ENCODE assay signal across 31 mouse cellular contexts in the genomic region with DNA sequence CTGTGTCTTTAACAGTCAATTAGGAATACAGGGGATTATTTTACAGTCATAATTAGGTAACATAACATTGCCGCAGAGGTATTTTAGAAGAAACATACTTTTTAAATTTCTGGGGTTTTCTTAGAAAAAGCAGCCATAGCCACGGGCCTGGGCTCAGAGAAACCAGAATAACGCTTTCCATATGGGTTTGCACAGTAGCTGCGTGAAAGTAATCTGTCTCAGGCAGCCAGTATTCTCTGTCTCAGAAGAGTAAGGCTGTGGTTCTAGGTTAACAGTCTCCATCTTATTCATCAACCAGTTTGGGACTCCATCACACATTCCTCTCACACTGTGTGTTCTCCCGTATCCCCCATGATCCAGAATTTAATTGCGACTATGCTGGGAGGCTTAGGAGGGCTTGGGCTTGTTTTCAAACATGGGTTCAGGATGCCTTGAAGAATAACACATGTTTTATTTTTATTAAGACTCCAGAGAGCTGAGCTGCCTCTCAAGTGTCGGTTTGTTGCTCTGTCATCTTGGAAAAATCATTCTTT.
A peak's percentile ranks its signal among the peaks of the same experiment; 100 is the strongest.
DNase-seq lines count a peak whose midpoint lies in the region; ATAC-seq and TF ChIP-seq lines count a peak whose summit lies in the region.
"Had no signal": no experiment of that assay in that cellular context is flagged by ENCODE, and none has a peak within 500 bp of the region (broad histone marks: within the 10 kb centered on the region; RNA-seq: fewer than 3 reads in every experiment).

No protein-coding gene starts in this region.

- TF ChIP-seq CTCF in stomach, postnatal 0 days (IDR thresholded peaks at IDR 0.05; ENCODE audit: low read depth), result no peak

- peak; percentile 9 for DNase-seq in embryo, embryonic 10 days (ENCODE audit: low spot score)
- no peak for DNase-seq in embryo, embryonic 9.5 days (ENCODE audit: extremely low spot score)
- no peak for DNase-seq in stomach, postnatal 0 days (ENCODE audit: low spot score)
- no peak for DNase-seq in lung, postnatal 4 days
- no peak for DNase-seq in testis, postnatal 10 days (ENCODE audit: low spot score)
- DNase-seq: adrenal gland, adult 8-10 months; cerebellum, adult 8-10 months; cerebellum, postnatal 25 days; gastrocnemius, adult 2 months; gastrocnemius, postnatal 36 days; heart, adult 18-20 months; heart, postnatal 10 days; kidney, adult 2 months; kidney, postnatal 4 days; liver; lung, adult 2 months; lung, postnatal 10 days; right cerebral cortex, postnatal 4 days; thymus, postnatal 25 days had no signal

- H3K9me3 ChIP-seq in stomach, embryonic 15.5 days, result no peaks in the 10 kb centered on the region
- H3K9me3 ChIP-seq in stomach, postnatal 0 days (ENCODE audit: control insufficient read depth, low read length), result no peaks in the 10 kb centered on the region
- no peaks in the 10 kb centered on the region for H3K9me3 ChIP-seq in embryonic facial prominence, embryonic 15.5 days (replicated peaks)
- H3K9me3 ChIP-seq in stomach, embryonic 16.5 days (replicated peaks; ENCODE audit: control insufficient read depth, low read length), result no peaks in the 10 kb centered on the region
- H3K9me3 ChIP-seq: forebrain, embryonic 15.5 days; heart, embryonic 12.5 days; hindbrain, embryonic 15.5 days; midbrain, embryonic 10.5 days; midbrain, embryonic 15.5 days; neural tube, embryonic 12.5 days had no signal

- no peak overlapping the region for H3K4me3 ChIP-seq in stomach, embryonic 15.5 days (replicated peaks)
- H3K4me3 ChIP-seq in stomach, postnatal 0 days (ENCODE audit: low read depth, low read length), result no peak overlapping the region
- no peak overlapping the region for H3K4me3 ChIP-seq in embryonic facial prominence, embryonic 15.5 days (replicated peaks)
- H3K4me3 ChIP-seq in stomach, embryonic 16.5 days (replicated peaks; ENCODE audit: low read length), result no peak overlapping the region
- H3K4me3 ChIP-seq: forebrain, embryonic 15.5 days; gastrocnemius, adult 2 months; heart, embryonic 12.5 days; hindbrain, embryonic 15.5 days; midbrain, embryonic 10.5 days; midbrain, embryonic 15.5 days; neural tube, embryonic 12.5 days had no signal

- no peak overlapping the region for H3K9ac ChIP-seq in stomach, embryonic 15.5 days
- no peak overlapping the region for H3K9ac ChIP-seq in stomach, postnatal 0 days (ENCODE audit: low read length)
- H3K9ac ChIP-seq in embryonic facial prominence, embryonic 15.5 days, result no peak overlapping the region
- H3K9ac ChIP-seq in stomach, embryonic 16.5 days (ENCODE audit: low read length), result no peak overlapping the region
- H3K9ac ChIP-seq: forebrain, embryonic 15.5 days; heart, embryonic 12.5 days; hindbrain, embryonic 15.5 days; liver, embryonic 14.5 days; midbrain, embryonic 15.5 days; neural tube, embryonic 12.5 days had no signal

- no peaks in the 10 kb centered on the region for H3K4me1 ChIP-seq in stomach, embryonic 15.5 days
- no peaks in the 10 kb centered on the region for H3K4me1 ChIP-seq in stomach, postnatal 0 days (replicated peaks; ENCODE audit: control insufficient read depth, insufficient read depth)
- H3K4me1 ChIP-seq in embryonic facial prominence, embryonic 15.5 days, result no peaks in the 10 kb centered on the region
- H3K4me1 ChIP-seq in stomach, embryonic 16.5 days (ENCODE audit: control insufficient read depth, insufficient read depth, low read length), result no peaks in the 10 kb centered on the region
- H3K4me1 ChIP-seq: hindbrain, embryonic 15.5 days; midbrain, embryonic 15.5 days; neural tube, embryonic 12.5 days had no signal

- WGBS in stomach, embryonic 15.5 days, result 53% methylated on average over 7 of the region's 7 CpGs
- WGBS in stomach, postnatal 0 days, result 54% methylated on average over 7 of the region's 7 CpGs
- WGBS in embryonic facial prominence, embryonic 15.5 days, result 22% methylated on average over 7 of the region's 7 CpGs
- 53% methylated on average over 7 of the region's 7 CpGs for WGBS in stomach, embryonic 16.5 days

- no peaks in the 10 kb centered on the region for H3K36me3 ChIP-seq in stomach, embryonic 15.5 days
- no peaks in the 10 kb centered on the region for H3K36me3 ChIP-seq in stomach, postnatal 0 days (ENCODE audit: control insufficient read depth, insufficient read depth, low read length)
- H3K36me3 ChIP-seq in embryonic facial prominence, embryonic 15.5 days, result no peaks in the 10 kb centered on the region
- H3K36me3 ChIP-seq in stomach, embryonic 16.5 days (ENCODE audit: control insufficient read depth, insufficient read depth, low read length), result no peaks in the 10 kb centered on the region
- H3K36me3 ChIP-seq: forebrain, embryonic 15.5 days; hindbrain, embryonic 15.5 days; midbrain, embryonic 10.5 days; midbrain, embryonic 15.5 days; neural tube, embryonic 12.5 days had no signal

- peak overlapping the region; percentile 21; the same call in 1 of the 2 replicates for H3K27ac ChIP-seq in stomach, embryonic 15.5 days
- H3K27ac ChIP-seq in stomach, postnatal 0 days (replicated peaks), result no peak overlapping the region
- H3K27ac ChIP-seq in embryonic facial prominence, embryonic 15.5 days (replicated peaks), result no peak overlapping the region
- H3K27ac ChIP-seq in stomach, embryonic 16.5 days (ENCODE audit: low read length), result no peak overlapping the region
- H3K27ac ChIP-seq: forebrain, embryonic 15.5 days; gastrocnemius, adult 2 months; hindbrain, embryonic 15.5 days; liver, embryonic 14.5 days; midbrain, embryonic 10.5 days; midbrain, embryonic 15.5 days; neural tube, embryonic 12.5 days had no signal

- no peak overlapping the region for H3K4me2 ChIP-seq in stomach, embryonic 15.5 days
- no peak overlapping the region for H3K4me2 ChIP-seq in stomach, postnatal 0 days (replicated peaks; ENCODE audit: low read depth)
- H3K4me2 ChIP-seq in embryonic facial prominence, embryonic 15.5 days (replicated peaks), result no peak overlapping the region
- no peak overlapping the region for H3K4me2 ChIP-seq in stomach, embryonic 16.5 days (ENCODE audit: low read depth, low read length)
- H3K4me2 ChIP-seq: forebrain, embryonic 15.5 days; heart, embryonic 12.5 days; hindbrain, embryonic 15.5 days; midbrain, embryonic 15.5 days; neural tube, embryonic 12.5 days had no signal

- no peak for TF ChIP-seq EP300 in stomach, postnatal 0 days (optimal IDR thresholded peaks at IDR 0.05)

- no peaks in the 10 kb centered on the region for H3K27me3 ChIP-seq in stomach, embryonic 15.5 days (replicated peaks)
- no peaks in the 10 kb centered on the region for H3K27me3 ChIP-seq in stomach, postnatal 0 days (ENCODE audit: control insufficient read depth, insufficient read depth, low read length)
- H3K27me3 ChIP-seq in embryonic facial prominence, embryonic 15.5 days, result no peaks in the 10 kb centered on the region
- no peaks in the 10 kb centered on the region for H3K27me3 ChIP-seq in stomach, embryonic 16.5 days (ENCODE audit: control insufficient read depth, insufficient read depth, low read length)
- H3K27me3 ChIP-seq: CH12.LX; forebrain, embryonic 15.5 days; heart, embryonic 12.5 days; hindbrain, embryonic 15.5 days; midbrain, embryonic 15.5 days; neural tube, embryonic 12.5 days had no signal

- no peak; the same call in 1 of the 2 replicates for ATAC-seq in stomach, embryonic 15.5 days (ENCODE audit: insufficient read depth, low FRiP score, low read depth)
- no peak for ATAC-seq in stomach, postnatal 0 days (ENCODE audit: low FRiP score, low TSS enrichment)
- peak; percentile 34; the same call in 1 of the 2 replicates for ATAC-seq in embryonic facial prominence, embryonic 15.5 days (ENCODE audit: insufficient number of reproducible peaks, low FRiP score, low TSS enrichment, low read depth)
- ATAC-seq in stomach, embryonic 16.5 days (ENCODE audit: insufficient read depth, low FRiP score), result peak; percentile 25; the same call in 1 of the 2 replicates
- ATAC-seq: forebrain, embryonic 15.5 days; inflammation-experienced regulatory T-cells, adult 6 months; midbrain, embryonic 15.5 days had no signal

Comparison
In these comparisons a context has a peak if more than half of its experiments do, and no peak if none do; other contexts are left out.
1. ATAC-seq: peak in embryonic facial prominence, embryonic 15.5 days (single experiment) and stomach, embryonic 16.5 days (single experiment); none in stomach, embryonic 15.5 days (single experiment) and stomach, postnatal 0 days (single experiment).